Mouse (Mus musculus) heart, adult 2 months (tissue): ENCODE data around the gene Eif5a. TPM values are rescaled to one million over a fixed set of nuclear protein-coding genes. Genes with fewer than 3 reads are reported as not detected.
"Not testable (repeated sequence)": the region's sequence is repeated elsewhere in the genome, so short reads cannot be mapped to it uniquely, and the experiment has no call there.

ENCODE experiments used
- DNase-seq, 2 experiments: peaks; one replicate each; pipeline ENCODE4 v3.0.0; 2021
- H3K27ac ChIP-seq: fragments of 200-600 bp; 2 replicates; pipeline ENCODE4 v1.8.1; 2022
- H3K27me3 ChIP-seq: fragments of 200-500 bp; 2 replicates; pipeline ENCODE4 v1.6.1; 2012; ENCODE audit warnings: mild to moderate bottlenecking, low read length, inconsistent platforms, mixed read lengths; ENCODE audit not compliant: control insufficient read depth, insufficient read depth
- H3K36me3 ChIP-seq: fragments of 200-500 bp; 2 replicates; pipeline ENCODE4 v1.6.1; 2012; ENCODE audit warnings: low read length, inconsistent platforms; ENCODE audit not compliant: control insufficient read depth, insufficient read depth
- H3K4me1 ChIP-seq: fragments of 200-500 bp; 2 replicates; pipeline ENCODE4 v1.6.1; 2011; ENCODE audit warnings: low read length; ENCODE audit not compliant: control insufficient read depth, insufficient read depth
- H3K4me3 ChIP-seq: fragments of 200-600 bp; 2 replicates; pipeline ENCODE4 v1.8.1; 2022
- H3K79me2 ChIP-seq: fragments of 200-500 bp; replicated peaks from 2 replicates; pipeline ENCODE4 v1.6.1; 2012; ENCODE audit warnings: mild to moderate bottlenecking, inconsistent platforms, low read length, moderate library complexity, mixed read lengths; ENCODE audit not compliant: control insufficient read depth, insufficient read depth
- H3K9ac ChIP-seq: fragments of 200-500 bp; 2 replicates; pipeline ENCODE4 v1.6.1; 2012; ENCODE audit warnings: low read depth, mild to moderate bottlenecking, control low read depth, inconsistent platforms, low read length, mixed read lengths
- CTCF ChIP-seq: fragments of 200-600 bp; IDR thresholded peaks from 2 replicates; pipeline ENCODE4 v1.8.1; 2022; ENCODE audit warnings: antibody characterized with exemption, mild to moderate bottlenecking, moderate library complexity
- EP300 ChIP-seq: fragments of 200-500 bp; IDR thresholded peaks from 2 replicates; pipeline ENCODE4 v1.6.1; 2011; ENCODE audit warnings: low read depth, low read length, control low read depth; ENCODE audit not compliant: insufficient read depth
- POLR2A ChIP-seq: fragments of 200-500 bp; IDR thresholded peaks from 2 replicates; pipeline ENCODE4 v1.6.1; 2011; ENCODE audit warnings: mild to moderate bottlenecking, low read depth, low read length, control low read depth; ENCODE audit not compliant: insufficient read depth
- WGBS: fragments of 180-500 bp; shearing (Covaris S2); methylation state at CpG from one replicate; pipeline ENCODE4 v1.1.7; 2018; 5-methylcytosine and 5-hydroxymethylcytosine counted together
- intact Hi-C: fragments of 180-260 bp; cut with DNase I; formaldehyde crosslinking; loops from one replicate; pipeline ENCODE4 v1.15.1; 2025
- polyA plus RNA-seq: library from polyadenylated mRNA; depleted of rRNA; stranded (reverse); fragments of >200 nt; gene quantifications from 2 replicates; pipeline ENCODE4 v1.2.3, GENCODE M21; 2012
- total RNA-seq, 2 experiments: library from RNA; stranded (reverse); gene quantifications; 2 replicates each; pipeline ENCODE4 v1.2.3; 2021

Gene Eif5a
- total and polyA plus RNA-seq, 3 experiments, result 360 to 444 (median 397) TPM

- H3K27me3 ChIP-seq, result no peaks in the 10 kb centered on the region
- H3K79me2 ChIP-seq, result no peaks in the 10 kb centered on the region
- H3K27ac ChIP-seq, result no peak overlapping the region
- no peaks in the 10 kb centered on the region for H3K36me3 ChIP-seq
- no peak for TF ChIP-seq EP300
- peak; percentile 22; the same call in 1 of the 2 replicates for TF ChIP-seq CTCF
- no peak overlapping the region for H3K4me3 ChIP-seq
- no peak overlapping the region for H3K9ac ChIP-seq
- no peaks in the 10 kb centered on the region for H3K4me1 ChIP-seq
- 79% methylated on average over 1 of the region's 1 CpGs for WGBS
- intact Hi-C loops, result no loop called here
- DNase-seq, result no peak
Measured at GRCm38 (mm10) chr11:69956218-69956617, 34.5 kb upstream of the Eif5a start.

DNA sequence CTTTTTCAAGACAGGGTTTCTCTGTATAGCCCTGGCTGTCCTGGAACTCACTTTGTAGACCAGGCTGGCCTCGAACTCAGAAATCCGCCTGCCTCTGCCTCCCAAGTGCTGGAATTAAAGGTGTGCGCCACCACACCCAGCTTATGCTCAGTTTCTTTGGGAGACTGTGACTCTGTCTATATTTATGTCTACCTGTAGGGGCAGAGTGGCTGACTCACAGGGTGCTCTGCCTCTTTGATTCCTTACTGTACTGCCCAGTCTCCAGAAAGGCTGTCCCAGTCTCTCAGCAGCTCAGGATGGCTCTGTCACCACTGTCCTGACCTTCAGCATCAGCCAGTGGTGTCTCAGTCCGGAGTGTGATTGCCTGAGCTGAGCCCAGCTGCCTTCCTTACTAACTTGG is 33.9 kb upstream of the Eif5a start:
- H3K4me1 ChIP-seq, H3K9ac ChIP-seq, H3K36me3 ChIP-seq, H3K4me3 ChIP-seq, H3K27ac ChIP-seq, H3K27me3 ChIP-seq, intact Hi-C loops, DNase-seq, H3K79me2 ChIP-seq: not testable (repeated sequence)
- 75% methylated on average over 4 of the region's 4 CpGs for WGBS

DNA sequence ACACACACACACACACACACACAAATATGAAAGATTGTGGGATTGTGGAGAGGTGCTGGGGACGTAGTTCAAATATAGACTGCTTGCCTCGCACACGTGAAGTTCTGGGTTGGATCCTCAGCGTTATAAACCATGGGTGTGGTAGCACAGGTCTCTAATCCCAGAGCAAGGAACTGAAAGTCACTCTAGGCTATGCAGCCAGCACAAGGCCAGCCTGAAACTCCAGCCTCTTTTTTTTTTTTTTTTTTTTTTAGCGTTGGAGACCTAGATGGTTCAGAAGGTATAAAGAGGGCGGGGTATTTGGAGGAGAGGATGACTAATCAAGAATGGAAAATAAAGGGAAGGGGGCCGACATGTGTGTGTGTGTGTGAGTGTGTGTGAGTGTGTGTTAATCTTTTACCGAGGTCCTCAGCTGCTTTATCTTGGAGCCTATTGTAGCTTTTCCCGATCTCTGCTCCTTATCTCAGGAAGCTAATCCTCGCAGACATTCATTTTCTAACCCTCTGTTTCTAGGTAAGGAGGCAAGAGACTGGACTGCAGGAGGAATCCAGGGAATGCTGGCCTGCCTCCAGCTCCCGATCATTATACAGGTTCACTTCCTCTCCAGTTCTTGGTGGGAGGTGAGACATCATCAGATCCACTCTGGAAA is 31.6 kb upstream of the Eif5a start:
- 23% methylated on average over 11 of the region's 11 CpGs for WGBS
- intact Hi-C loops, result no loop called here
- no peak overlapping the region for H3K9ac ChIP-seq

GRCm38 (mm10) chr11:69952274-69952673 is 30.5 kb upstream of the Eif5a start:
- peak; percentile 11; the same call in 1 of the 2 replicates for TF ChIP-seq CTCF
- no peak for TF ChIP-seq EP300
- no peak for TF ChIP-seq POLR2A
- Histone ChIP-seq H3K79me2 (no peaks in the 10 kb centered on the region), H3K36me3 (no peaks in the 10 kb centered on the region), H3K9ac (no peak overlapping the region), H3K27ac (no peak overlapping the region), H3K27me3 (no peaks in the 10 kb centered on the region), H3K4me3 (no peak overlapping the region), H3K4me1 (no peaks in the 10 kb centered on the region; the same call in 1 of the 2 replicates)
- no peak for DNase-seq
- intact Hi-C loops, result no loop called here
- 28% methylated on average over 1 of the region's 1 CpGs for WGBS

More for the DNA sequence above, 31.6 kb upstream of the Eif5a start:
- Histone ChIP-seq H3K4me1 (no peaks in the 10 kb centered on the region; the same call in 1 of the 2 replicates), H3K4me3 (no peak overlapping the region), H3K27me3 (no peaks in the 10 kb centered on the region), H3K79me2 (no peaks in the 10 kb centered on the region), H3K27ac (no peak overlapping the region), H3K36me3 (no peaks in the 10 kb centered on the region)
- no peak for DNase-seq
- TF ChIP-seq EP300 (no peak), POLR2A (no peak), CTCF (no peak)

DNA sequence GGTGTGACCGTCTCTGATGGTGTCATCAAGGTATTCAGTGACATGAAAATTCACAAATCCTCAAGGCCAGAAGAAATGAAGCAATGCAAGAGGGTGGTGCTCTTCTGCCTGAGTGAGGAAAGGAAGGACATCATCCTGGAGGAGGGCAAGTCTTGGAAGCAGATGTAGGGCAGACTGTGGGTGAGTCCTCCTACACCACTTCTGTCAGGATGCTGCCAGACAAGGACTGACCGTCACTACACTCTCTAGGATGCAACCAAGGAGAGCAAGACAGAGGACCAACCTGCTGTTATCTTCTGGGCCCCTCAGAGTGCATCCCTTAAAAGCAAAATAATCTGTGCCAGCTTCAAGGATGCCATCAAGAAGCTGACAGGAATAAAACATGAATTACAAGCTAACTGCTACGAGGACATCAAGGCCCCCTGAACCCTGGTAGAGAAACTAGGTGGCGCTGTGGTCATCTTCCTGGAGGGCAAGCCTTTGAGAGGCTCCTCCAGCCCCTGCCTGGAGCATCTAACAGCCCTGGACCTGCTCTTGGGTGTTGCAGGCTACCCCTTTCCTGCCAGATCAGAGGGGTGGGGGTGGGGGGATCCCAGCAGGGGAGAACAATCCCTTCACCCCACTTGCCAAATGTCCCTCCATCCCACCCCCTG is 29.2 kb upstream of the Eif5a start:
- no peak for DNase-seq
- Histone ChIP-seq H3K4me1 (no peaks in the 10 kb centered on the region; the same call in 1 of the 2 replicates), H3K9ac (no peak overlapping the region), H3K27me3 (no peaks in the 10 kb centered on the region), H3K36me3 (no peaks in the 10 kb centered on the region), H3K79me2 (no peaks in the 10 kb centered on the region), H3K4me3 (no peak overlapping the region), H3K27ac (no peak overlapping the region)
- intact Hi-C loops, result no loop called here
- TF ChIP-seq POLR2A (no peak), CTCF (peak; percentile 29)
- 41% methylated on average over 4 of the region's 4 CpGs for WGBS

DNA sequence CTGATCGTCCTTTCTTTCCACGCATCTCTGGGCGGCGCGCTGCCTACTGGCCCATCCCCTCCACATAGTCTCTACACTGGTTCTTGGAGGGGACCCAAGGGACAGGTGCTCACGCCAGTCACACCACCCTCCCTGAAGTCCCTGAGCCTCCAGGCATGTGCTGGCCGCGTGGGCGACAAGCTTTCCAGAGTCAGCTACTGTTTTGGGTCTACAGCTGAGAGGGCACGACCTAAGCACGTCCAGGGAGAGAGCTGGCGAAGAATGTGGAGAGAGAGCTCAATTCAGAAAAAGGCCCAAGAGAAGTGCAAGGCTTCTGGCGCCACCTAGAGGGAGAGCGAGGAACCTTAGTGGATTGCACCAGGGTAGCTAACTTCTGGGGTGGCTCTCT is 27.0 kb upstream of the Eif5a start:
- peak; percentile 88 to 89 for DNase-seq
- WGBS, result under 1% methylated on average over 14 of the region's 14 CpGs
- H3K4me1 ChIP-seq, result no peaks in the 10 kb centered on the region; the same call in 1 of the 2 replicates
- H3K79me2 ChIP-seq, result no peaks in the 10 kb centered on the region
- peaks cover 4% of the 10 kb centered on the region; the same call in 1 of the 2 replicates for H3K36me3 ChIP-seq
- TF ChIP-seq POLR2A (no peak), EP300 (peak; percentile 95), CTCF (peak; percentile 97; the same call in 1 of the 2 replicates)
- H3K4me3 ChIP-seq, result peak overlapping the region; percentile 48
- H3K9ac ChIP-seq, result peak overlapping the region; percentile 13
- intact Hi-C loops, result loop anchor here (1.0 kb wide), 2 partner anchors 14 to 68 kb away; no protein-coding TSS in a partner anchor
- H3K27ac ChIP-seq, result peak overlapping the region; percentile 97
- H3K27me3 ChIP-seq, result no peaks in the 10 kb centered on the region
